Mouse (Mus musculus): Measurements from ENCODE around the gene Olfr1047. TPM values are rescaled to one million over a fixed set of nuclear protein-coding genes. Genes with fewer than 3 reads are reported as not detected.

The Olfr1047 gene
- polyA plus RNA-seq, 1 experiment from 2014 or later: not detected

DNA sequence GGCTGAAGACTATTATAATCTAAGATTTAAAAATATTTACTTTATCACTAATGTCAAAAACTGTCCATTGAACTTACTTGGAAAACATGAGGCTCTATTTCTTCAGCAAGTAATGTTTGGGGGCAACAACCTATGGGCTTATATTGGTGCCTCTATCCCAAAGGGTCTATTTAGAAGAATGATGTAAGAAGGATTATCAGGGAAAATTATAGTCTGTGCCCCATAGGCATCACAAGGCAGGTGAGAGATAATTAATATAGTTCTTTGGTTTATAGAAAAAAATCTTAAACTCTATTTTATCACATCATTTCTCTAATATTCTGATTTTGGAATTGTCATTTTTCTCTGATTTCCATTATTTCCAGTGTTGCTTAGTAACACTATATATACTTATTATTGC lies 53.5 kb downstream of the Olfr1047 start, which contains the start of gene Olfr1044:
TSS of gene Olfr1044 (minus strand) at position 101 of the 400 bp plus-strand sequence.
- H3K27ac ChIP-seq (ENCODE audit: low read depth, low read length): no peak within 1 kb of the TSS
- no peaks in the 10 kb centered on the region for H3K27me3 ChIP-seq (ENCODE audit: control insufficient read depth, insufficient read depth, low read length)
- no peak within 1 kb of the TSS for H3K4me3 ChIP-seq (ENCODE audit: low read length)
- no peak within 1 kb of the TSS for H3K9ac ChIP-seq (ENCODE audit: low read depth, low read length)
- H3K36me3 ChIP-seq (ENCODE audit: control insufficient read depth, insufficient read depth, low read length): no peaks in the 10 kb centered on the region
- no peaks in the 10 kb centered on the region for H3K9me3 ChIP-seq (ENCODE audit: control insufficient read depth, low read length)
- no peak within 1 kb of the TSS for H3K4me2 ChIP-seq (replicated peaks; ENCODE audit: low read depth, low read length)
- no peak for ATAC-seq (ENCODE audit: low FRiP score, low TSS enrichment)
- H3K4me1 ChIP-seq (ENCODE audit: control insufficient read depth, insufficient read depth, low read length): no peaks in the 10 kb centered on the region

Other genes starting within 250 kb of the Olfr1047 start
- gene Olfr1031, start 241.1 kb downstream of the Olfr1047 start, polyA plus RNA-seq (2014; fragmentation: Nextera tagmentation; extraction: Ambion mirVana): not detected in 2 replicates
- not detected in 2 replicates for gene Olfr1032, start 225.9 kb downstream of the Olfr1047 start, polyA plus RNA-seq (2014; fragmentation: Nextera tagmentation; extraction: Ambion mirVana)
- gene Olfr1033, start 210.8 kb downstream of the Olfr1047 start, polyA plus RNA-seq (2014; fragmentation: Nextera tagmentation; extraction: Ambion mirVana): 1.3 and 3.2 TPM in 2 replicates
- 0.17 TPM in 1 of 2 replicates, not detected in the other for gene Olfr1034, start 185.5 kb downstream of the Olfr1047 start, polyA plus RNA-seq (2014; fragmentation: Nextera tagmentation; extraction: Ambion mirVana)
- gene Olfr1036, start 157.4 kb downstream of the Olfr1047 start, polyA plus RNA-seq (2014; fragmentation: Nextera tagmentation; extraction: Ambion mirVana): not detected in 2 replicates
- gene Olfr1037, start 144.0 kb downstream of the Olfr1047 start, polyA plus RNA-seq (2014; fragmentation: Nextera tagmentation; extraction: Ambion mirVana): not detected in 2 replicates
- gene Olfr1039, start 95.5 kb downstream of the Olfr1047 start, polyA plus RNA-seq (2014; fragmentation: Nextera tagmentation; extraction: Ambion mirVana): not detected in 2 replicates
- not detected in 2 replicates for gene Olfr1040, start 84.7 kb downstream of the Olfr1047 start, polyA plus RNA-seq (2014; fragmentation: Nextera tagmentation; extraction: Ambion mirVana)
- gene Olfr1042, start 69.6 kb downstream of the Olfr1047 start, polyA plus RNA-seq (2014; fragmentation: Nextera tagmentation; extraction: Ambion mirVana): not detected in 2 replicates
- not detected in 2 replicates for gene Olfr1043, start 63.9 kb downstream of the Olfr1047 start, polyA plus RNA-seq (2014; fragmentation: Nextera tagmentation; extraction: Ambion mirVana)
- not detected in 2 replicates for gene Olfr1044, start 53.6 kb downstream of the Olfr1047 start, polyA plus RNA-seq (2014; fragmentation: Nextera tagmentation; extraction: Ambion mirVana)
- gene Olfr52, start 45.7 kb downstream of the Olfr1047 start, polyA plus RNA-seq (2014; fragmentation: Nextera tagmentation; extraction: Ambion mirVana): not detected in 2 replicates
- gene Olfr1045, start 28.4 kb downstream of the Olfr1047 start, polyA plus RNA-seq (2014; fragmentation: Nextera tagmentation; extraction: Ambion mirVana): not detected in 2 replicates
- gene Olfr1046, start 12.1 kb downstream of the Olfr1047 start, polyA plus RNA-seq (2014; fragmentation: Nextera tagmentation; extraction: Ambion mirVana): not detected in 2 replicates
- not detected in 2 replicates for gene Olfr1048, start 8.9 kb upstream of the Olfr1047 start, polyA plus RNA-seq (2014; fragmentation: Nextera tagmentation; extraction: Ambion mirVana)
- not detected in 2 replicates for gene Olfr1049, start 26.9 kb upstream of the Olfr1047 start, polyA plus RNA-seq (2014; fragmentation: Nextera tagmentation; extraction: Ambion mirVana)
- gene Olfr1051, start 47.7 kb upstream of the Olfr1047 start, polyA plus RNA-seq (2014; fragmentation: Nextera tagmentation; extraction: Ambion mirVana): not detected in 2 replicates
- not detected in 2 replicates for gene Olfr1052, start 61.1 kb upstream of the Olfr1047 start, polyA plus RNA-seq (2014; fragmentation: Nextera tagmentation; extraction: Ambion mirVana)
- not detected in 2 replicates for gene Olfr1053, start 83.9 kb upstream of the Olfr1047 start, polyA plus RNA-seq (2014; fragmentation: Nextera tagmentation; extraction: Ambion mirVana)
- gene Olfr1054, start 104.0 kb upstream of the Olfr1047 start, polyA plus RNA-seq (2014; fragmentation: Nextera tagmentation; extraction: Ambion mirVana): not detected in 2 replicates
- gene Olfr1055, start 118.9 kb upstream of the Olfr1047 start, polyA plus RNA-seq (2014; fragmentation: Nextera tagmentation; extraction: Ambion mirVana): not detected in 2 replicates
- not detected in 2 replicates for gene Olfr1056, start 131.1 kb upstream of the Olfr1047 start, polyA plus RNA-seq (2014; fragmentation: Nextera tagmentation; extraction: Ambion mirVana)
- not detected in 2 replicates for gene Olfr1057, start 147.0 kb upstream of the Olfr1047 start, polyA plus RNA-seq (2014; fragmentation: Nextera tagmentation; extraction: Ambion mirVana)
- not detected in 2 replicates for gene Olfr1058, start 157.2 kb upstream of the Olfr1047 start, polyA plus RNA-seq (2014; fragmentation: Nextera tagmentation; extraction: Ambion mirVana)
- not detected in 2 replicates for gene Olfr1061, start 182.6 kb upstream of the Olfr1047 start, polyA plus RNA-seq (2014; fragmentation: Nextera tagmentation; extraction: Ambion mirVana)
- not detected in 2 replicates for gene Olfr1062, start 195.3 kb upstream of the Olfr1047 start, polyA plus RNA-seq (2014; fragmentation: Nextera tagmentation; extraction: Ambion mirVana)
- not detected in 2 replicates for gene Olfr1065, start 219.2 kb upstream of the Olfr1047 start, polyA plus RNA-seq (2014; fragmentation: Nextera tagmentation; extraction: Ambion mirVana)
- not detected in 2 replicates for gene Olfr1066, start 224.9 kb upstream of the Olfr1047 start, polyA plus RNA-seq (2014; fragmentation: Nextera tagmentation; extraction: Ambion mirVana)

Measured in kidney, embryonic 14.5 days (tissue).